Mouse (Mus musculus) thymus, adult 2 months (tissue): ENCODE data around the gene Rap1gap2. TPM values are rescaled to one million over a fixed set of nuclear protein-coding genes. Genes with fewer than 3 reads are reported as not detected.

Source experiments
- DNase-seq: peaks from one replicate; pipeline ENCODE4 v3.0.0; 2021
- H3K27ac ChIP-seq: fragments of 200-500 bp; 2 replicates; pipeline ENCODE4 v1.5.1; 2012; ENCODE audit warnings: low read length, control low read depth; ENCODE audit not compliant: control insufficient read depth, insufficient read depth
- H3K27me3 ChIP-seq: fragments of 200-500 bp; 2 replicates; pipeline ENCODE4 v1.6.1; 2012; ENCODE audit warnings: mild to moderate bottlenecking, low read length, moderate library complexity, mixed read lengths; ENCODE audit not compliant: control insufficient read depth, insufficient read depth
- H3K36me3 ChIP-seq: fragments of 200-500 bp; 2 replicates; pipeline ENCODE4 v1.6.1; 2012; ENCODE audit warnings: mild to moderate bottlenecking, low read length, moderate library complexity; ENCODE audit not compliant: control insufficient read depth, insufficient read depth
- H3K4me1 ChIP-seq: fragments of 200-500 bp; replicated peaks from 2 replicates; pipeline ENCODE4 v1.6.1; 2012; ENCODE audit warnings: low read length; ENCODE audit not compliant: control insufficient read depth, insufficient read depth
- H3K4me3 ChIP-seq: fragments of 200-500 bp; 2 replicates; pipeline ENCODE4 v1.5.1; 2012; ENCODE audit warnings: mild to moderate bottlenecking, low read length, control low read depth, moderate library complexity; ENCODE audit not compliant: control insufficient read depth, insufficient read depth
- CTCF ChIP-seq: fragments of 200-500 bp; IDR thresholded peaks from 2 replicates; pipeline ENCODE4 v1.5.1; 2012; ENCODE audit warnings: mild to moderate bottlenecking, control low read depth, low read length, moderate library complexity, borderline replicate concordance; ENCODE audit not compliant: control insufficient read depth, poor library complexity, insufficient read depth; ENCODE audit errors: extremely low read depth
- POLR2A ChIP-seq: fragments of 200-500 bp; IDR thresholded peaks from 2 replicates; pipeline ENCODE4 v1.6.1; 2012; ENCODE audit warnings: mild to moderate bottlenecking, low read length, control low read depth, moderate library complexity; ENCODE audit not compliant: control insufficient read depth, poor library complexity, insufficient read depth; ENCODE audit errors: extremely low read depth
- WGBS: fragments of 180-500 bp; shearing (Covaris S2); methylation state at CpG from one replicate; pipeline ENCODE4 v1.1.7; 2018; 5-methylcytosine and 5-hydroxymethylcytosine counted together
- polyA plus RNA-seq: library from polyadenylated mRNA; depleted of rRNA; stranded (reverse); fragments of >200 nt; gene quantifications from 2 replicates; pipeline ENCODE4 v1.2.3, GENCODE M21; 2012

The Rap1gap2 gene
- polyA plus RNA-seq, 1 experiment = 7.0 TPM

- DNase-seq = no peak
- H3K4me1 ChIP-seq = peaks cover 15% of the 10 kb centered on the region
- 1% methylated on average over 53 of the region's 53 CpGs for WGBS
- no peak overlapping the region for H3K27ac ChIP-seq
- no peaks in the 10 kb centered on the region for H3K27me3 ChIP-seq
- no peak for TF ChIP-seq CTCF
- no peak for TF ChIP-seq POLR2A
- H3K36me3 ChIP-seq = no peaks in the 10 kb centered on the region
- peak overlapping the region; percentile 81 for H3K4me3 ChIP-seq
Measured at GRCm38 (mm10) chr11:74649647-74650551, 39.2 kb upstream of the Rap1gap2 start.

- Histone ChIP-seq H3K27me3 (no peaks in the 10 kb centered on the region), H3K36me3 (no peaks in the 10 kb centered on the region), H3K27ac (no peak within 1 kb of the TSS), H3K4me3 (peak within 1 kb of the TSS; percentile 81), H3K4me1 (peaks cover 15% of the 10 kb centered on the region)
- peak; percentile 99 for DNase-seq
- WGBS = under 1% methylated on average over 58 of the region's 58 CpGs
- peak; percentile 27; the same call in 1 of the 2 replicates for TF ChIP-seq POLR2A
- TF ChIP-seq CTCF = peak; percentile 56; the same call in 1 of the 2 replicates
Measured at GRCm38 (mm10) chr11:74649095-74649646, 38.5 kb upstream of the Rap1gap2 start, which contains the start of gene Cluh. Gene Cluh, plus strand, starts transcription at chr11:74649495.

- WGBS = 20% methylated on average over 1 of the region's 1 CpGs
- peak overlapping the region; percentile 81 for H3K4me3 ChIP-seq
- no peak overlapping the region for H3K27ac ChIP-seq
- no peak for TF ChIP-seq POLR2A
- TF ChIP-seq CTCF = no peak
- no peak for DNase-seq
- H3K27me3 ChIP-seq = no peaks in the 10 kb centered on the region
- peaks cover 15% of the 10 kb centered on the region for H3K4me1 ChIP-seq
- H3K36me3 ChIP-seq = no peaks in the 10 kb centered on the region
Measured at GRCm38 (mm10) chr11:74648676-74649075, 38.0 kb upstream of the Rap1gap2 start.

- 100% methylated on average over 1 of the region's 1 CpGs for WGBS
- no peak for DNase-seq
Measured at GRCm38 (mm10) chr11:74647966-74648365, 37.3 kb upstream of the Rap1gap2 start.

GRCm38 (mm10) chr11:74639628-74640027 is 28.9 kb upstream of the Rap1gap2 start:
- TF ChIP-seq POLR2A (no peak), CTCF (no peak)
- Histone ChIP-seq H3K27me3 (peaks cover 5% of the 10 kb centered on the region; the same call in 1 of the 2 replicates), H3K36me3 (no peaks in the 10 kb centered on the region), H3K27ac (no peak overlapping the region), H3K4me1 (peaks cover 6% of the 10 kb centered on the region; the same call in 1 of the 2 replicates), H3K4me3 (no peak overlapping the region)
- WGBS = 63% methylated on average over 1 of the region's 1 CpGs
- no peak for DNase-seq

More at GRCm38 (mm10) chr11:74647966-74648365, 37.3 kb upstream of the Rap1gap2 start:
- H3K4me1 ChIP-seq = peaks cover 15% of the 10 kb centered on the region
- no peak overlapping the region for H3K4me3 ChIP-seq
- TF ChIP-seq CTCF = no peak
- no peak for TF ChIP-seq POLR2A
- no peaks in the 10 kb centered on the region for H3K36me3 ChIP-seq
- no peaks in the 10 kb centered on the region for H3K27me3 ChIP-seq
- no peak overlapping the region for H3K27ac ChIP-seq

- no peak for DNase-seq
Measured at GRCm38 (mm10) chr11:74638791-74639411, 28.2 kb upstream of the Rap1gap2 start.

More at GRCm38 (mm10) chr11:74638791-74639411, 28.2 kb upstream of the Rap1gap2 start:
- no peak overlapping the region for H3K27ac ChIP-seq
- H3K4me3 ChIP-seq = peak overlapping the region; percentile 35; the same call in 1 of the 2 replicates
- no peaks in the 10 kb centered on the region for H3K36me3 ChIP-seq
- peaks cover 6% of the 10 kb centered on the region; the same call in 1 of the 2 replicates for H3K4me1 ChIP-seq
- peaks cover 5% of the 10 kb centered on the region; the same call in 1 of the 2 replicates for H3K27me3 ChIP-seq
- 63% methylated on average over 9 of the region's 9 CpGs for WGBS
- no peak for TF ChIP-seq CTCF
- no peak for TF ChIP-seq POLR2A
